Mouse (Mus musculus): ENCODE data around the gene Rapgef4.

GRCm38 (mm10) chr2:72042093-72042492, 61.1 kb downstream of the Rapgef4 start:
- TF ChIP-seq CTCF (IDR thresholded peaks at IDR 0.05; ENCODE audit: extremely low read depth, insufficient read depth, low read length): peak; percentile 30; the same call in 1 of the 2 replicates
- TF ChIP-seq POLR2A (IDR thresholded peaks at IDR 0.05; ENCODE audit: extremely low read depth, insufficient read depth, low read length): no peak
